Mouse (Mus musculus): ENCODE measurements around the gene Atp2b2. TPM values are rescaled to one million over a fixed set of nuclear protein-coding genes. Genes with fewer than 3 reads are reported as not detected.

Gene Atp2b2
- polyA plus RNA-seq, 1 experiment from 2014 or later, result 1.2 TPM

GRCm38 (mm10) chr6:113822417-113822816 is 220.0 kb downstream of the Atp2b2 start:
- Histone ChIP-seq H3K36me3 (ENCODE audit: control insufficient read depth, insufficient read depth, low read length) (no peaks in the 10 kb centered on the region), H3K27me3 (replicated peaks; ENCODE audit: control insufficient read depth, insufficient read depth, low read length) (no peaks in the 10 kb centered on the region), H3K9ac (ENCODE audit: low read length) (no peak overlapping the region), H3K9me3 (ENCODE audit: control insufficient read depth, low read length) (no peaks in the 10 kb centered on the region), H3K4me3 (ENCODE audit: low read depth, low read length) (no peak overlapping the region), H3K4me2 (ENCODE audit: low read length) (no peak overlapping the region), H3K27ac (ENCODE audit: low read depth) (no peak overlapping the region), H3K4me1 (replicated peaks; ENCODE audit: control insufficient read depth, insufficient read depth, low read length) (no peaks in the 10 kb centered on the region)
- DNase-seq (ENCODE audit: low spot score) (peak; percentile 79), ATAC-seq (replicated peaks; ENCODE audit: low FRiP score, low TSS enrichment, low read depth) (no peak)
- 43% methylated on average over 7 of the region's 7 CpGs for WGBS

- H3K4me3 ChIP-seq (ENCODE audit: low read depth, low read length), result no peak overlapping the region
- no peak overlapping the region for H3K27ac ChIP-seq (ENCODE audit: low read depth)
- no peaks in the 10 kb centered on the region for H3K27me3 ChIP-seq (replicated peaks; ENCODE audit: control insufficient read depth, insufficient read depth, low read length)
- no peak overlapping the region for H3K4me2 ChIP-seq (ENCODE audit: low read length)
- no peak for DNase-seq (ENCODE audit: low spot score)
- H3K4me1 ChIP-seq (replicated peaks; ENCODE audit: control insufficient read depth, insufficient read depth, low read length), result no peaks in the 10 kb centered on the region
- H3K9ac ChIP-seq (ENCODE audit: low read length), result no peak overlapping the region
- H3K36me3 ChIP-seq (ENCODE audit: control insufficient read depth, insufficient read depth, low read length), result no peaks in the 10 kb centered on the region
- ATAC-seq (replicated peaks; ENCODE audit: low FRiP score, low TSS enrichment, low read depth), result no peak
- 91% methylated on average over 3 of the region's 3 CpGs for WGBS
- H3K9me3 ChIP-seq (ENCODE audit: control insufficient read depth, low read length), result no peaks in the 10 kb centered on the region
Measured at GRCm38 (mm10) chr6:113816690-113817089, 225.7 kb downstream of the Atp2b2 start.

GRCm38 (mm10) chr6:113811462-113811861 is 231.0 kb downstream of the Atp2b2 start:
- H3K4me2 ChIP-seq (ENCODE audit: low read length), result no peak overlapping the region
- H3K4me1 ChIP-seq (replicated peaks; ENCODE audit: control insufficient read depth, insufficient read depth, low read length), result no peaks in the 10 kb centered on the region
- H3K9ac ChIP-seq (ENCODE audit: low read length), result no peak overlapping the region
- no peaks in the 10 kb centered on the region for H3K9me3 ChIP-seq (ENCODE audit: control insufficient read depth, low read length)
- no peaks in the 10 kb centered on the region for H3K36me3 ChIP-seq (ENCODE audit: control insufficient read depth, insufficient read depth, low read length)
- no peak overlapping the region for H3K4me3 ChIP-seq (ENCODE audit: low read depth, low read length)
- H3K27ac ChIP-seq (ENCODE audit: low read depth), result no peak overlapping the region
- H3K27me3 ChIP-seq (replicated peaks; ENCODE audit: control insufficient read depth, insufficient read depth, low read length), result no peaks in the 10 kb centered on the region
- ATAC-seq (replicated peaks; ENCODE audit: low FRiP score, low TSS enrichment, low read depth) (no peak), DNase-seq (ENCODE audit: low spot score) (no peak)
- 30% methylated on average over 1 of the region's 1 CpGs for WGBS

- ATAC-seq (replicated peaks; ENCODE audit: low FRiP score, low TSS enrichment, low read depth) (no peak), DNase-seq (ENCODE audit: low spot score) (no peak)
- Histone ChIP-seq H3K4me2 (ENCODE audit: low read length) (no peak overlapping the region), H3K4me3 (ENCODE audit: low read depth, low read length) (no peak overlapping the region), H3K27me3 (replicated peaks; ENCODE audit: control insufficient read depth, insufficient read depth, low read length) (no peaks in the 10 kb centered on the region), H3K27ac (ENCODE audit: low read depth) (no peak overlapping the region), H3K9me3 (ENCODE audit: control insufficient read depth, low read length) (peaks cover 2% of the 10 kb centered on the region; the same call in 1 of the 2 replicates), H3K9ac (ENCODE audit: low read length) (no peak overlapping the region), H3K36me3 (ENCODE audit: control insufficient read depth, insufficient read depth, low read length) (no peaks in the 10 kb centered on the region), H3K4me1 (replicated peaks; ENCODE audit: control insufficient read depth, insufficient read depth, low read length) (no peaks in the 10 kb centered on the region)
- 87% methylated on average over 4 of the region's 4 CpGs for WGBS
Measured at GRCm38 (mm10) chr6:113810667-113811066, 231.7 kb downstream of the Atp2b2 start.

GRCm38 (mm10) chr6:113806241-113806640 is 236.2 kb downstream of the Atp2b2 start:
- H3K4me3 ChIP-seq (ENCODE audit: low read depth, low read length), result no peak overlapping the region
- no peak overlapping the region for H3K4me2 ChIP-seq (ENCODE audit: low read length)
- H3K36me3 ChIP-seq (ENCODE audit: control insufficient read depth, insufficient read depth, low read length), result no peaks in the 10 kb centered on the region
- no peak overlapping the region for H3K27ac ChIP-seq (ENCODE audit: low read depth)
- H3K9me3 ChIP-seq (ENCODE audit: control insufficient read depth, low read length), result peaks cover 12% of the 10 kb centered on the region
- no peak overlapping the region for H3K9ac ChIP-seq (ENCODE audit: low read length)
- no peaks in the 10 kb centered on the region for H3K27me3 ChIP-seq (replicated peaks; ENCODE audit: control insufficient read depth, insufficient read depth, low read length)
- no peaks in the 10 kb centered on the region for H3K4me1 ChIP-seq (replicated peaks; ENCODE audit: control insufficient read depth, insufficient read depth, low read length)
- no peak for ATAC-seq (replicated peaks; ENCODE audit: low FRiP score, low TSS enrichment, low read depth)
- no peak for DNase-seq (ENCODE audit: low spot score)
- WGBS, result 72% methylated on average over 5 of the region's 5 CpGs

GRCm38 (mm10) chr6:113801233-113801632 is 241.2 kb downstream of the Atp2b2 start:
- H3K4me3 ChIP-seq (ENCODE audit: low read depth, low read length), result no peak overlapping the region
- H3K27ac ChIP-seq (ENCODE audit: low read depth), result no peak overlapping the region
- H3K4me2 ChIP-seq (ENCODE audit: low read length), result no peak overlapping the region
- H3K9ac ChIP-seq (ENCODE audit: low read length), result no peak overlapping the region
- no peaks in the 10 kb centered on the region for H3K36me3 ChIP-seq (ENCODE audit: control insufficient read depth, insufficient read depth, low read length)
- H3K9me3 ChIP-seq (ENCODE audit: control insufficient read depth, low read length), result peaks cover 12% of the 10 kb centered on the region
- H3K4me1 ChIP-seq (replicated peaks; ENCODE audit: control insufficient read depth, insufficient read depth, low read length), result no peaks in the 10 kb centered on the region; the same call in 1 of the 2 replicates
- H3K27me3 ChIP-seq (replicated peaks; ENCODE audit: control insufficient read depth, insufficient read depth, low read length), result no peaks in the 10 kb centered on the region
- ATAC-seq (replicated peaks; ENCODE audit: low FRiP score, low TSS enrichment, low read depth) (no peak), DNase-seq (ENCODE audit: low spot score) (no peak)

- H3K4me3 ChIP-seq (ENCODE audit: low read depth, low read length), result no peak overlapping the region
- no peaks in the 10 kb centered on the region for H3K27me3 ChIP-seq (replicated peaks; ENCODE audit: control insufficient read depth, insufficient read depth, low read length)
- 73% methylated on average over 3 of the region's 3 CpGs for WGBS
- peaks cover 3% of the 10 kb centered on the region for H3K9me3 ChIP-seq (ENCODE audit: control insufficient read depth, low read length)
- H3K36me3 ChIP-seq (ENCODE audit: control insufficient read depth, insufficient read depth, low read length), result no peaks in the 10 kb centered on the region
- DNase-seq (ENCODE audit: low spot score) (no peak), ATAC-seq (replicated peaks; ENCODE audit: low FRiP score, low TSS enrichment, low read depth) (no peak)
- H3K9ac ChIP-seq (ENCODE audit: low read length), result no peak overlapping the region
- no peak overlapping the region for H3K4me2 ChIP-seq (ENCODE audit: low read length)
- no peak overlapping the region for H3K27ac ChIP-seq (ENCODE audit: low read depth)
- peaks cover 8% of the 10 kb centered on the region for H3K4me1 ChIP-seq (replicated peaks; ENCODE audit: control insufficient read depth, insufficient read depth, low read length)
Measured at GRCm38 (mm10) chr6:113799915-113800314, 242.5 kb downstream of the Atp2b2 start.

- no peak overlapping the region for H3K9ac ChIP-seq (ENCODE audit: low read length)
- ATAC-seq (replicated peaks; ENCODE audit: low FRiP score, low TSS enrichment, low read depth) (no peak), DNase-seq (ENCODE audit: low spot score) (no peak)
- H3K27me3 ChIP-seq (replicated peaks; ENCODE audit: control insufficient read depth, insufficient read depth, low read length), result no peaks in the 10 kb centered on the region
- 44% methylated on average over 9 of the region's 9 CpGs for WGBS
- peaks cover 13% of the 10 kb centered on the region for H3K4me1 ChIP-seq (replicated peaks; ENCODE audit: control insufficient read depth, insufficient read depth, low read length)
- no peaks in the 10 kb centered on the region for H3K9me3 ChIP-seq (ENCODE audit: control insufficient read depth, low read length)
- H3K4me2 ChIP-seq (ENCODE audit: low read length), result no peak overlapping the region
- H3K36me3 ChIP-seq (ENCODE audit: control insufficient read depth, insufficient read depth, low read length), result no peaks in the 10 kb centered on the region
- H3K27ac ChIP-seq (ENCODE audit: low read depth), result no peak overlapping the region
- H3K4me3 ChIP-seq (ENCODE audit: low read depth, low read length), result no peak overlapping the region
Measured at GRCm38 (mm10) chr6:113799349-113799748, 243.1 kb downstream of the Atp2b2 start.

- ATAC-seq (replicated peaks; ENCODE audit: low FRiP score, low TSS enrichment, low read depth), result no peak
- H3K9ac ChIP-seq (ENCODE audit: low read length), result no peak overlapping the region
- H3K4me3 ChIP-seq (ENCODE audit: low read depth, low read length), result no peak overlapping the region
- no peak for DNase-seq (ENCODE audit: low spot score)
- H3K36me3 ChIP-seq (ENCODE audit: control insufficient read depth, insufficient read depth, low read length), result no peaks in the 10 kb centered on the region
- H3K27ac ChIP-seq (ENCODE audit: low read depth), result no peak overlapping the region
- H3K4me2 ChIP-seq (ENCODE audit: low read length), result no peak overlapping the region
- H3K9me3 ChIP-seq (ENCODE audit: control insufficient read depth, low read length), result no peaks in the 10 kb centered on the region
- peaks cover 13% of the 10 kb centered on the region for H3K4me1 ChIP-seq (replicated peaks; ENCODE audit: control insufficient read depth, insufficient read depth, low read length)
- no peaks in the 10 kb centered on the region for H3K27me3 ChIP-seq (replicated peaks; ENCODE audit: control insufficient read depth, insufficient read depth, low read length)
- WGBS, result 56% methylated on average over 2 of the region's 2 CpGs
Measured at GRCm38 (mm10) chr6:113798921-113799320, 243.5 kb downstream of the Atp2b2 start.
